Mouse (Mus musculus): ENCODE data around the gene Cplx2. TPM values are rescaled to one million over a fixed set of nuclear protein-coding genes. Genes with fewer than 3 reads are reported as not detected.
A peak's percentile ranks its signal among the peaks of the same experiment; 100 is the strongest.

The Cplx2 gene
- polyA plus RNA-seq (2015; fragmentation: Nextera tagmentation; extraction: Ambion mirVana) = 15.8 and 21.2 TPM in 2 replicates

DNA sequence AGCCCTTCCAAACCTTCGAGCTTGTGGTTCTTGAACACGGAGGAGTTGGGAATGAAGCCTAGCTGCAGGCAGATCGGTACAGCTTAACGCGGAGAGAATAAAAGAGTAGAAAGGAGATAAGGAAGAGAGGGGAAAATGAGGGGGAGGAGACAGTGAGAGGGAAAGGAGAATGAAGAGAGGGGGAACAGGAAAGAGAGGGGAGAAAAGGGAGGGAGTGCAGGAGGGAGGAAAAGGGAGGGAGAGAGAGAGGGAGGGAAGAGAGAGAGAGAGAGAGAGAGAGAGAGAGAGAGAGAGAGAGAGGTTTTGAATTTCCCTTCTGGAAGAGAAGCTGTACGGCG lies at the start of gene Cplx2:
Cplx2 (plus strand) TSS at position 301 of the 338 bp plus-strand sequence.
- Histone ChIP-seq H3K36me3 (no peaks in the 10 kb centered on the region), H3K4me1 (replicated peaks) (peaks cover 53% of the 10 kb centered on the region), H3K27me3 (peaks cover 19% of the 10 kb centered on the region), H3K9ac (peak within 1 kb of the TSS; percentile 76), H3K9me3 (no peaks in the 10 kb centered on the region), H3K27ac (peak within 1 kb of the TSS; percentile 78), H3K4me3 (peak within 1 kb of the TSS; percentile 49), H3K4me2 (peak within 1 kb of the TSS; percentile 75)
- ATAC-seq (ENCODE audit: low FRiP score) = no peak
- 1% methylated on average over 5 of the region's 7 CpGs for WGBS

DNA sequence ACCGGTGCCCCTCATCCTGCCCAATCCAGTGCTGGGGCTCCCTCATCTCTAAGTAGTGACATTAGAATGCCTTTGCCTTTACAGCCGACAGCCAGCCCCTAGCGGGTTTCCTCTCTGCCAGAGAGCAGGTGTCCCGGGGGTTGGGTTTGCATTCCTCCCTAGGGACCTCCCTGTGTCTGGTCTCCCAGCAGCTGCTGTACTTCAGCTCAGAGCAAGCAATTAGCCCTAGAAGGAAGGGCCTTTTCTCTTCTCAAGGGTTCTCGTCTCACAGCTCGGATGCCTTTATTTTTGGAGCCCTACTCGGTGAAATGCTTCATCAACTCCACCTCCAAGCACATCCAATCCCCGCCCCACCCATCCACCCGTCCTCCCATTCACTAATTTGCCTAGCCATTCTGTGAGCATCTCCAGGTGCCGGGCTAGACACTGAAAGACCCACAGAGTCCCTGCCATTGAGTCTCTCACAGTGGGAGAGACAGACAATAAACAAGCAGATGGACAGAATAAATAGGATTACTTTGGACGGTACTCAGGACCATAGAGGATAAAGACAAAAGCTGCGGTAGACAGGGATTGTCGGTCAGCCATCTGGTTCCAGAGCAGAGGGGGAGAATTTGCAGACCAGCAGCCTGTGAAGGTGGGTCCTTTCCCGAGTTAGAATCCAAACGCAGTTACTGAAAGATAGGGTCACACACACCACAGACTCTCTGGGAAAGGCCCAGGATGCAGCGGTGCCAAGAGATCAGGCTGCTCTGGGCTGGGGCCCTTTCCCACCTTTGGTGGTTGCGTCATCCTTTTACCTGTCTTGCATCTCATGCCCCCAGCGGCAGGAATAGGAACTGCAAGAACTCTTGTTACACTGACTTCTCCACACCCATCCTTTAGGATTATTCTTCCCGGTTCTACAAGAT lies 48.5 kb upstream of the Cplx2 start:
- Histone ChIP-seq H3K27ac (peak overlapping the region; percentile 49; the same call in 1 of the 2 replicates), H3K9ac (no peak overlapping the region), H3K36me3 (no peaks in the 10 kb centered on the region), H3K4me1 (replicated peaks) (peaks cover 44% of the 10 kb centered on the region), H3K4me2 (no peak overlapping the region), H3K4me3 (no peak overlapping the region), H3K9me3 (no peaks in the 10 kb centered on the region), H3K27me3 (no peaks in the 10 kb centered on the region)
- ATAC-seq (ENCODE audit: low FRiP score) = no peak
- 21% methylated on average over 19 of the region's 19 CpGs for WGBS

DNA sequence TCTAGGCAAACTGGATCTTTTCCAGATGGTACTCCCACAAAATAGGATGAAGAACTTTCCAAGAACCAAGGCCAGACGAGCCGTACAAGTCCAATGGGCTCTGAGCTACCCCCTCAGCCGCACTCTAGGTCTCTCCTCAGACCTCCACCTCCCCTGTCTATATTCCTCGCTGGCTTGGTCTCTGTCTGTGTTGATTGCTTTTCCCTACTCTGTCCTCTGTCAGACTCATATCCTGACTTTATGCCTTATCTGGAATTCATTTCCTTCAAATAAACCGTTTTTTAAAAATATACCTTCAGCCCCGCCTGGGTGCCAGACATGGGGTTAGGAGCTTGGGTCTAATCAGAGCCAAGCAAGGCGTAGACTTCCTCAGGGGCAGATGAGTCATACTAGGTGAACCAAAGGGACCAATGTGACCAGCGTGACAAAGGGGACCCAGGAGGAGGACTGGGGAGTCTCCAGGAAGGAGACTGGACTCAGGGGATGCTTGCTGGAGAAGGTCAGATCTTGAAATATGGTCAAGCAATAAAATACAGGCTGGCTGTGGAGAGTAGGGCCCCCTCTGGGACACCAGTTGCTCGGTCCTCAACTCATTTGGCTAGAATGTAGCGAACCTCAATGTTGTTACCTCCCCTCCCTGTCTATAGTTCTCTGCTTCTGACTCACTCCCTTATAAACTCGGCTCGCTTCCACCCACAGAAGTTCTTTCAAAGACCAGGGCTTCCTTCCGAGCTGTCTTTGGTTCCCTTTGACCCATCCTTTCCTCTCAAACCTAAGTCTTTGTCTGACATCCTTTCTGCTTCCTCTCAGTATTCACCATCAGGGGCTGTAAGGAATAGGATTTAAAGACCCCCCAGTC lies 47.6 kb upstream of the Cplx2 start:
- 74% methylated on average over 13 of the region's 13 CpGs for WGBS
- peaks cover 52% of the 10 kb centered on the region for H3K4me1 ChIP-seq (replicated peaks)
- no peak overlapping the region for H3K9ac ChIP-seq

DNA sequence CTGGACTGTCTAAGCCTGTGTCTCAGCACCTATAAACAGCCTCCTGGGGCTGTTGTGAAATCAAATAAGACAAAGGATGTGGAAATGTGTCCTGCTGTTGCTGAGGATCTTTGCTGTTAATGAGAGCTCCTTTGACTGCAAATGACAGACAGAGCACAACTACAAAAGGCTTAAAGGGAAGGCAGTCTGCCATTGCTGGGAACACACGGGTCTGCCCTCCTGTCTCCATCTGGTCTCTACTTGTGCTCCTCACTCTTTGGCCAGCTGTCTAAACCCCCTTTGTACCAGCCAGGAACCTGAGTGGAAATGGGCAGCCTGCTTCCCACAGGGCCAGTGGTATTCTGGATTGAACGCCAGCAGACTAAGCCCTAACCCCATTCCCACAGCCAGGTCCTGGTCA lies 47.0 kb upstream of the Cplx2 start:
- no peaks in the 10 kb centered on the region for H3K9me3 ChIP-seq
- no peaks in the 10 kb centered on the region for H3K27me3 ChIP-seq
- no peak overlapping the region for H3K4me3 ChIP-seq
- no peak overlapping the region for H3K9ac ChIP-seq
- no peak overlapping the region for H3K4me2 ChIP-seq
- peaks cover 53% of the 10 kb centered on the region for H3K4me1 ChIP-seq (replicated peaks)
- 22% methylated on average over 2 of the region's 2 CpGs for WGBS
- peak overlapping the region; percentile 74 for H3K27ac ChIP-seq
- no peak for ATAC-seq (ENCODE audit: low FRiP score)
- H3K36me3 ChIP-seq = no peaks in the 10 kb centered on the region

More for the DNA sequence above, 47.6 kb upstream of the Cplx2 start:
- H3K27ac ChIP-seq = peak overlapping the region; percentile 74
- no peaks in the 10 kb centered on the region for H3K36me3 ChIP-seq
- no peaks in the 10 kb centered on the region for H3K9me3 ChIP-seq
- H3K4me2 ChIP-seq = no peak overlapping the region
- no peaks in the 10 kb centered on the region for H3K27me3 ChIP-seq
- no peak for ATAC-seq (ENCODE audit: low FRiP score)
- H3K4me3 ChIP-seq = no peak overlapping the region

- H3K27ac ChIP-seq = peak overlapping the region; percentile 60
- WGBS = 27% methylated on average over 7 of the region's 7 CpGs
- no peak overlapping the region for H3K4me2 ChIP-seq
- no peak overlapping the region for H3K4me3 ChIP-seq
- H3K27me3 ChIP-seq = no peaks in the 10 kb centered on the region
- no peak overlapping the region for H3K9ac ChIP-seq
- ATAC-seq (ENCODE audit: low FRiP score) = peak; percentile 76
- no peaks in the 10 kb centered on the region for H3K36me3 ChIP-seq
- no peaks in the 10 kb centered on the region for H3K9me3 ChIP-seq
- peaks cover 58% of the 10 kb centered on the region for H3K4me1 ChIP-seq (replicated peaks)
These were observed 45.3 kb upstream of the Cplx2 start for GRCm38 (mm10) chr13:54325814-54326213.

- H3K9me3 ChIP-seq = no peaks in the 10 kb centered on the region
- no peak overlapping the region for H3K9ac ChIP-seq
- H3K27me3 ChIP-seq = no peaks in the 10 kb centered on the region
- peaks cover 68% of the 10 kb centered on the region for H3K4me1 ChIP-seq (replicated peaks)
- H3K4me2 ChIP-seq = no peak overlapping the region
- no peak for ATAC-seq (ENCODE audit: low FRiP score)
- no peak overlapping the region for H3K4me3 ChIP-seq
- 88% methylated on average over 6 of the region's 6 CpGs for WGBS
- H3K27ac ChIP-seq = peak overlapping the region; percentile 60; the same call in 1 of the 2 replicates
- H3K36me3 ChIP-seq = no peaks in the 10 kb centered on the region
These were observed 44.3 kb upstream of the Cplx2 start for GRCm38 (mm10) chr13:54326686-54327447.

DNA sequence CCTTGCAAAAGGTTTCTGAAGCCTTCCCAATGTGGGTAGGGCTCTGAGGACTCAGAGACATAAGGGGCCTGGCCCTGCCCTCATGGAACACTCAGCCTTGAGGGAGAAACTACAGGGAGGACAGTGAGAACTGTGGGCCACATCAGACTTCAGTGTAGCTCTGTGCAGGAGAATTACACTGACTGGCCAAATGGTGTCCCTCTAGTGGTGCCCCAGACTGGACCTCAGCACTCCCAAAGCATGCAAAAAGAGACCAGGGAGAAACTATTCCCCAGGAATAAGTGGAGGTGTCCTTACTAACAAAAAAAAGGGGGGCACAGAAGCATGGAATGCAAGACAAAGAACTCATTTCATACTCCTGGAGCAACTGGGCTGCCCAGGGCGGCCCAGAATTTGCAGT lies 43.1 kb upstream of the Cplx2 start:
- Histone ChIP-seq H3K4me3 (no peak overlapping the region), H3K27me3 (no peaks in the 10 kb centered on the region), H3K36me3 (no peaks in the 10 kb centered on the region), H3K4me2 (no peak overlapping the region), H3K4me1 (replicated peaks) (peaks cover 78% of the 10 kb centered on the region), H3K27ac (no peak overlapping the region; the same call in 1 of the 2 replicates), H3K9ac (no peak overlapping the region), H3K9me3 (no peaks in the 10 kb centered on the region)
- WGBS = 39% methylated on average over 1 of the region's 1 CpGs
- no peak for ATAC-seq (ENCODE audit: low FRiP score)

GRCm38 (mm10) chr13:54328954-54329490 lies 42.1 kb upstream of the Cplx2 start:
- peaks cover 72% of the 10 kb centered on the region for H3K4me1 ChIP-seq (replicated peaks)
- WGBS = 13% methylated on average over 8 of the region's 8 CpGs
- ATAC-seq (ENCODE audit: low FRiP score) = no peak
- H3K36me3 ChIP-seq = no peaks in the 10 kb centered on the region
- H3K9ac ChIP-seq = no peak overlapping the region
- peak overlapping the region; percentile 64; the same call in 1 of the 2 replicates for H3K27ac ChIP-seq
- H3K27me3 ChIP-seq = no peaks in the 10 kb centered on the region
- H3K9me3 ChIP-seq = no peaks in the 10 kb centered on the region
- no peak overlapping the region for H3K4me2 ChIP-seq
- no peak overlapping the region for H3K4me3 ChIP-seq

DNA sequence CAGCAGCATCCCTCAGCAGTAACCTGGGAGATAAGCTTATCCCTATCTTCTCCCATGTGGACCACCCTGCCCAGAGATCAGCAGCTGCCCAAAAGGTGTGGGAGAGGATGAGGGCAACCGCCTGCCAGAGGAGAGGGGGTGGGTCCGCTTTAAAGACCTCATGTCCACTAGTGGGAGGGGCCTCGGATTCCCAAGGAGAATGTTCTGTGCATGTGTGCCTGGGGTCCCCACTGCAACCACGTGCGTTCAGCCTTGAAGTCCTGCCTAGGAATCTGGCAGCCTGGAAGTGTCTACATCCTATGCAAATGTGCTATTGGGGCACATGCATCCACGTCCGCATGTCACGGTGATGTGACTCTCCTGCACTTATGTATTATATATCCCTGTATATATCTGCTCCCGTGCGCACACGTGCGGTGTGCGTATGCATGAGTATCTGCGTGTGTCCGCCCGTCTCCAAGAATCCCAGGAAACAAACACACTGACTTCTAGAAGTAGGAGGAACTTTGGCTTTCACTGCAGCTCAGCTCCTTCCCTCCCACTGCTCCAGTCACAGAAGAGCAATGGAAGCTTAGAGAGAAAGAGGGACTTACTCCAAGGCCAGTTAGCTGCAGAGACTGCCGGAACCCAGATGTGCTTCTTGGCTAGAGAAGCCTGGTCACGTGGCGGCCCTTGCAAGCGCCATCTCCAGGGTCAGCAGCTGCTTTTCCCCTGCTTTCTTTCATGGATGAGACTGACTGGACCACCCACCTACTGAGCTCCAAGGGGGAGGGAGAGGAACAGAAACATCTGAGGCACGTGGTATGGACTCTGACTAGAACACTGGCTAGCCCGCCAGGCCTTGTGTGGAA lies 39.1 kb upstream of the Cplx2 start:
- ATAC-seq (ENCODE audit: low FRiP score) = peak; percentile 46; the same call in 1 of the 2 replicates
- no peaks in the 10 kb centered on the region for H3K27me3 ChIP-seq
- peak overlapping the region; percentile 59; the same call in 1 of the 2 replicates for H3K27ac ChIP-seq
- no peak overlapping the region for H3K9ac ChIP-seq
- no peaks in the 10 kb centered on the region for H3K36me3 ChIP-seq
- WGBS = 52% methylated on average over 22 of the region's 22 CpGs
- H3K9me3 ChIP-seq = no peaks in the 10 kb centered on the region
- no peak overlapping the region for H3K4me2 ChIP-seq
- peaks cover 44% of the 10 kb centered on the region for H3K4me1 ChIP-seq (replicated peaks)
- H3K4me3 ChIP-seq = no peak overlapping the region

GRCm38 (mm10) chr13:54332921-54333477 lies 38.1 kb upstream of the Cplx2 start:
- no peak overlapping the region for H3K4me3 ChIP-seq
- no peak overlapping the region for H3K4me2 ChIP-seq
- no peak for ATAC-seq (ENCODE audit: low FRiP score)
- no peak overlapping the region for H3K9ac ChIP-seq
- no peak overlapping the region; the same call in 1 of the 2 replicates for H3K27ac ChIP-seq
- H3K36me3 ChIP-seq = no peaks in the 10 kb centered on the region
- H3K9me3 ChIP-seq = no peaks in the 10 kb centered on the region
- 79% methylated on average over 8 of the region's 8 CpGs for WGBS
- H3K4me1 ChIP-seq (replicated peaks) = peaks cover 39% of the 10 kb centered on the region
- H3K27me3 ChIP-seq = no peaks in the 10 kb centered on the region

DNA sequence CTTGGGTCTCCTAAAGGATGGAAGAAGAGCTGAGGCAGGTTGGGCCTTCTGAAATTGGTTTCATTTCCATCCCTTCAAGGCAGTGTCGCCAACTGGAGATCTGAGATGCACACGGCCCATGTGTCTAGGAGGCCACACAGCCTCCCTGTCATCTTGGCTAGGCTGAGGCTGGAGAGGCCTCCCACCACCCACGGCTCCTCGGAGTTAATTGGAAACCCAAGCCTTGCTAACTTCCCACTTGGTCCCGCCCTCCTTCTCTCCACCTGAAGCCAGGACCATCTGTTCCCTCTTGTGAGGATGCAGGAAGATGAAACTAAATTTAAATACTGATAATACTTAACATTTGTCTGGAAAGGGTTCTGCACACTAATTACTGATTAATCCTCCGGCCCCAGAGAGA lies 34.1 kb upstream of the Cplx2 start:
- no peak overlapping the region for H3K9ac ChIP-seq
- peaks cover 8% of the 10 kb centered on the region for H3K4me1 ChIP-seq (replicated peaks)
- H3K27ac ChIP-seq = no peak overlapping the region
- no peak overlapping the region for H3K4me2 ChIP-seq
- H3K9me3 ChIP-seq = no peaks in the 10 kb centered on the region
- 80% methylated on average over 6 of the region's 6 CpGs for WGBS
- no peak for ATAC-seq (ENCODE audit: low FRiP score)
- no peak overlapping the region for H3K4me3 ChIP-seq
- no peaks in the 10 kb centered on the region for H3K27me3 ChIP-seq
- no peaks in the 10 kb centered on the region for H3K36me3 ChIP-seq
